Comparison of ENCODE assay signal across 19 mouse cellular contexts in genomic region chr11:5528841-5529240, GRCm38 (mm10). TPM values are rescaled to one million over a fixed set of nuclear protein-coding genes. Genes with fewer than 3 reads are reported as not detected.
A peak's percentile ranks its signal among the peaks of the same experiment; 100 is the strongest.
DNase-seq lines count a peak whose midpoint lies in the region.
"Had no signal": no experiment of that assay in that cellular context is flagged by ENCODE, and none has a peak within 500 bp of the region (broad histone marks: within the 10 kb centered on the region; RNA-seq: fewer than 3 reads in every experiment).

No protein-coding gene starts in this region.

- intact Hi-C loops in heart, postnatal 14 days (cut with DNase I), result loop anchor here (10.0 kb wide), 1 partner anchor 356 kb away; no protein-coding TSS in a partner anchor

- DNase-seq in heart, adult 11 months, result peak; percentile 81
- DNase-seq in heart, postnatal 14 days, result no peak
- DNase-seq in kidney, postnatal 25 days, result peak; percentile 52 to 61
- no peak for DNase-seq in kidney, adult 8-10 months
- peak; percentile 46 for DNase-seq in ovary, postnatal 36 days (ENCODE audit: low spot score)
- DNase-seq in ovary, adult 18-20 months (ENCODE audit: low spot score), result no peak
- no peak for DNase-seq in thymus, postnatal 10 days (ENCODE audit: low spot score in 2 of 2)
- DNase-seq: adrenal gland, postnatal 14 days; cerebellum, adult 11 months; cerebellum, adult 9-11 months; gastrocnemius, postnatal 10 days; heart, postnatal 10 days; liver, postnatal 0 days had no signal

RNA-seq across cellular contexts. Expression of gene Xbp1, which starts 8.4 kb away (rescaled TPM):
- 10 to 100 TPM; 50.8 to 65.3 TPM for total RNA-seq in heart, postnatal 14 days (2021)

RNA-seq across cellular contexts. Expression of gene Ccdc117, which starts 13.1 kb away (rescaled TPM):
- 10 to 100 TPM; 17.6 to 20.5 TPM for total RNA-seq in heart, postnatal 14 days (2021)

RNA-seq across cellular contexts. Expression of gene Ankrd36, which starts 40.6 kb away (rescaled TPM):
- not detected for total RNA-seq in heart, postnatal 14 days (2021)
- total RNA-seq: adrenal gland, postnatal 14 days; common myeloid progenitor, adult 5-6 weeks; gastrocnemius, postnatal 10 days; granulocyte monocyte progenitor cell, adult 5-6 weeks; heart, postnatal 10 days; layer of hippocampus, adult 2 months; left cerebral cortex, postnatal 14 days; megakaryocyte progenitor cell, adult 5-6 weeks; midbrain, postnatal 0 days had no signal

Comparison
In these comparisons a context has a peak if more than half of its experiments do, and no peak if none do; other contexts are left out.
1. DNase-seq: peak in heart, adult 11 months (single experiment), kidney, postnatal 25 days (2 of 2) and ovary, postnatal 36 days (single experiment); none in heart, postnatal 14 days (0 of 2), kidney, adult 8-10 months (0 of 2), ovary, adult 18-20 months (single experiment) and thymus, postnatal 10 days (0 of 2).